Mouse (Mus musculus) gastrocnemius, postnatal 25 days (tissue): Measurements from ENCODE around the gene Pstpip1. TPM values are rescaled to one million over a fixed set of nuclear protein-coding genes. Genes with fewer than 3 reads are reported as not detected.

Source experiments
- DNase-seq: peaks from one replicate; pipeline ENCODE4 v3.0.0; 2022
- total RNA-seq, 2 experiments: library from RNA; stranded (reverse); gene quantifications; 1 replicate in 1 of 2; 2 replicates in 1 of 2; pipeline ENCODE4 v1.2.3; 2021

Pstpip1 gene
- total RNA-seq, 2 experiments from 2014 or later, result 0.67 to 0.96 TPM

GRCm38 (mm10) chr9:56151745-56152481 is 62.2 kb downstream of the Pstpip1 start:
- DNase-seq, result peak; percentile 51

- no peak for DNase-seq
Measured at GRCm38 (mm10) chr9:56152482-56153007, 62.8 kb downstream of the Pstpip1 start.

- no peak for DNase-seq
Measured at GRCm38 (mm10) chr9:56154572-56154971, 64.8 kb downstream of the Pstpip1 start.

GRCm38 (mm10) chr9:56158077-56158476 is 68.3 kb downstream of the Pstpip1 start:
- DNase-seq, result no peak

- no peak for DNase-seq
Measured at GRCm38 (mm10) chr9:56159456-56159855, 69.7 kb downstream of the Pstpip1 start.

GRCm38 (mm10) chr9:56160341-56161141 is 70.8 kb downstream of the Pstpip1 start:
- DNase-seq, result peak; percentile 90

- DNase-seq, result no peak
Measured at GRCm38 (mm10) chr9:56165377-56165776, 75.6 kb downstream of the Pstpip1 start, which contains the start of gene Tspan3. Gene Tspan3, minus strand, starts transcription at chr9:56165477.

- no peak for DNase-seq
Measured at GRCm38 (mm10) chr9:56166161-56166560, 76.4 kb downstream of the Pstpip1 start.

GRCm38 (mm10) chr9:56167690-56168089 is 77.9 kb downstream of the Pstpip1 start:
- DNase-seq, result no peak

GRCm38 (mm10) chr9:56175316-56175715 is 85.6 kb downstream of the Pstpip1 start:
- no peak for DNase-seq

- DNase-seq, result no peak
Measured at GRCm38 (mm10) chr9:56177354-56177753, 87.6 kb downstream of the Pstpip1 start.

Other genes starting within 250 kb of the Pstpip1 start
- 1 to 10 TPM; 6.1 TPM for gene Scaper, start 151.8 kb upstream of the Pstpip1 start, total RNA-seq
- gene 4930563M21Rik, start 79.4 kb upstream of the Pstpip1 start, total RNA-seq, result not detected
- gene Rcn2, start 48.1 kb upstream of the Pstpip1 start, total RNA-seq, result 10 to 100 TPM; 18.8 to 20.3 TPM
- gene Tspan3, start 75.5 kb downstream of the Pstpip1 start, total RNA-seq, result 100 to 1,000 TPM; 112 to 139 TPM